ENCODE assay signal across 11 mouse cellular contexts in genomic region chr1:179953251-179953650, GRCm38 (mm10).
"Had no signal": no experiment of that assay in that cellular context is flagged by ENCODE, and none has a peak within 500 bp of the region (broad histone marks: within the 10 kb centered on the region; RNA-seq: fewer than 3 reads in every experiment).

No protein-coding gene starts in this region.

- DNase-seq: retina, postnatal 1 day; right cerebral cortex, adult 18-20 months; right cerebral cortex, postnatal 14 days; right cerebral cortex, postnatal 25 days; right cerebral cortex, postnatal 4 days; spleen, adult 18-20 months; thymus, adult 18-20 months; thymus, adult 2 months; thymus, postnatal 25 days; thymus, postnatal 36 days; thymus, postnatal 4 days had no signal
